Mouse (Mus musculus): ENCODE measurements around the gene Minos1. TPM values are rescaled to one million over a fixed set of nuclear protein-coding genes. Genes with fewer than 3 reads are reported as not detected.
A peak's percentile ranks its signal among the peaks of the same experiment; 100 is the strongest.

The Minos1 gene
- polyA plus RNA-seq, 1 experiment = 16.7 TPM

DNA sequence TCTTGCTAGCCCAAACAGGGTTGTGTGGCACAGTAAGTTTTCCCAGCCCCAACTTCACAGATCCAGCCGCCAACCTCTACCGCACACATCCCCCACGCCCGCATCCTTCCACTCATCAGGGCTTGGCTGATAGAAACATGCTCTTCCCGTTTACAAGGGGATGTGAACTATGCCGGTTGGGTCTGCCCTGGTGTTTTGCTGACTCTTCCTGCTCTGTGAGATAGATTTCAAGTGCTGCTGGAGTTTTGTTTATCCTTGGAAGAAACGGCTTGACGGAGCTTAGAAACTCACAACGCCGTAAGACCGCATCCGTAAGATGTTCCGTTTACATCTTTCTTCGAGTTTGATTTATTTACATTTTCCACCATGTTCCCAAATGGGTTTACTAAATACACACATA, 27.4 kb upstream of the Minos1 start:
- no peak for TF ChIP-seq GATA1 (IDR thresholded peaks at IDR 0.05; ENCODE audit: low read length)

DNA sequence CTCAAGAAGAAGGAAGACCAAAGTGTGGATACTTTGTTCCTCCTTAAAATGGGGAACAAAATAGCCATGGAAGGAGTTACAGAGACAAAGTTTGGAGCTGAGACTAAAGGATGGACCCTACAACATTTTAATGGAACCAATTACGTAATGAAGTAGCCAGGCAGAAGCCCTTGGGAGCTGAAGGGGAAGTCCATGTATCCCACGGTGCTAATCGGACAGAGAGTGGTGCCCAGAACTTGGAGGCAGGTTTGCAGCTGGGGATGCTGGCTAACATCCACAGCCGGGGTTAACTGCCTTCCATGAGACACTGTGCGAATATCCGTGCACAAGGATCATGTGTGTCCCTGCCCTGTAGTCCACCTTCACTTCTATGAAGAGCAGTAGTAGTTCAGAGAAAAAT, 25.6 kb upstream of the Minos1 start:
- no peak for TF ChIP-seq GATA1 (IDR thresholded peaks at IDR 0.05; ENCODE audit: low read length)

DNA sequence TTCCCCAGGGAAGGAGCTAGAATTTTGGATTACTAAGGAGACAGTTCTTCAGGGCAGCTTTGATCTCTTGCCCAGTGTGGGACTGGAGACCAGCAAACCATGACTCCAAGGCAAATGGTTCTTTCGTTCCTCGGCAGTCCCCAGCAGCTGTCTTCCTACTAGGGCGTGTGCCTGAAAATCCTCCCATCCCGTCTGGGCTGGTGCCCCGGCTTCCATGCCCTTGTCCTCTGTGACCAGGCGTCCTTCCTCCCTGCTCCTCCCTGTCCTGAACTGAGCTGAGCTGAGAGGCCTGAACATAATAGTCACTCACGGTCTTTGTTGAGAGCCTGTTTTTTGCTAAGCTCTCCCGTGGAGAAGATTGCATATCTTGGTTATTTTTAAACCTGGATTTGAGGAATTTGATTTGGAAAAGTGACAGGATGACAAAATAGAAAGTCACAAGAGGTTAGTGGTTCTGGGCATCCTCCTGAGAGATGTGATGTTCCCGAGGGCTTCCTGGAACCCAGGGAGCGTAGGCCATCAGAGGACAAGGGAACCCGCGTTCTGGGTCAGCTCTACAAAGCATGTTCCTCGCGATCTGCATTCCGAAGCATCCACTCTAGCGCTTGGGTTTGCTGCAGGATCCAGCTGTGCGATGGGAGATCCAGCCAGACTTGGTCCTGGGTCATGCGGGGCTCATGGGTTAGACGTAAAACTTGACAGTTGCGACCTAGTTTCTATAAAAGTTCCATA, 23.8 kb upstream of the Minos1 start:
- no peak for TF ChIP-seq GATA1 (IDR thresholded peaks at IDR 0.05; ENCODE audit: low read length)

DNA sequence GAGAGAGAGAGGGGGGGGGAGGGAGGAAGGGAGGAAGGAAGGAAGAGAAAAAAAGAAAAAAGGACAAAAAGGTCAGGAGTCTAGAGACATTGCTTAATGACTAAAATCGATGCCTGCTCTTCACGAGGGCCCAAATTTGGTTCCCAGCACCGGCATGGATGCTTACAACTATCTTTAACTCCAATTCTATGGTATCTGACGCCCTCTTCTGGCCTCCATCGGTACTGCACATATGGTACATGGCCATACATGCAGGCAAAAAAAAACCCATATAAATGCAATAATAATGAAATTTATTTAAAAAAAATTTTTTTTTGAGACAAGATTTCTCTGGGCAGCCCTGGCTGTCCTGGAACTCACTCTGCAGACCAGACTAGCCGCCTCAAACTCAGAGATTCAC, 20.5 kb upstream of the Minos1 start:
- TF ChIP-seq GATA1 (IDR thresholded peaks at IDR 0.05; ENCODE audit: low read length) = no peak

DNA sequence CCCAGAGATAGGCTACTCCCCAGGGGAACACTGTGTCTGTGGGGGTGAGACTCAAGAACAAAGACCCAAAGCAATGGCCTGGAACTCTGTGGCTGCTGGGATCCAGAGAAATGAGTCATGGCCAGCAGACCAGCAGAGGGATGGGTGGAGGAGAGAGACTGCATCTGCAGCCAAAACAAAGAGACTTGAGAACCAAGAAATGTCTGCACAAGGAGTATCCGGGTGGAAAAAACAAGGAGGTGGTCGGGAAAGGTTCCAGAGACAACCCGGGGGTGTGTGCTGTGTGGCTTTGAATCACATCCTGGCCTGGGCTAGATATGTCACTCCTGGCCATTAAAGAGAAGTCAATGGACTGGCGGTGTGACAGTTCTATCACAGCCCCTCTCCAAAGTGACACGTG, 15.8 kb upstream of the Minos1 start:
- no peak for TF ChIP-seq GATA1 (IDR thresholded peaks at IDR 0.05; ENCODE audit: low read length)

DNA sequence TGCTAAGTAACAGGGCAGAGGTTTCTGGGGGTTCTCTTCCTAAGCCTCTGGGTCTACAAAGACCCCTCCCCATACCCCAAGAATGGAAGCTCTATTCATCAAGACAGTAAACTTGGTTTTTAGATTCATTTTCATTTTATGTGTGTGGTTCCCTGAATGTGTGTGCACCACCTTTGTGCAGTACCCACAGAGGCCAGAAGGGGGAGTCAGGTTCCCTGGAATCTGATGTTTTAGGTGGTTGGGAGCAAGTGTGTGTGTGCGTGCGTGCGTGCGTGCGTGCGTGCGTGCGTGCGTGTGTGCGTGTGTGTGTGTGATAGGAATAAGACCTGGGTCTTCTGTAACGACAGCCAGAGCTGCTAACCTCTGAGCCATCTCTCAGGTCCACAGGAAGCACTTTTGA, 14.2 kb upstream of the Minos1 start:
- no peak for TF ChIP-seq GATA1 (IDR thresholded peaks at IDR 0.05; ENCODE audit: low read length)

DNA sequence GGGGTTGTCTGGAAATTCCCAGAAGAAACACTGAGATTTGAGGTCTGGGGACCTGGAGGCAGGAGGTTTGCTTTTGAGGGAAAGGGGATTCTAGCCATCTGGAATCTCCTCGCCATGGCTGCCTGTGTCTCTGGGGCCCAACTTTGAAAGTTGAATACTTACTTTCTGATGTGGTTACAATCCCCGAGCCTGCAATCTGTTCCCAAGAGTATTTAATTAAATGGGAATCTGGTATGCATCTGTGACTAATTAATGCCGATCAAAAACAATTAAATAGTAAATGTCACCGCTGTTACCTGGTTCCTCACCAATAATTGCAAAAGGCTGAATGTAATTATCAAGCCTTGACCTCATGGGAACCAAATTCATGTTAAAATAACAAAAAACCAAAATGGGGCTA, 13.7 kb upstream of the Minos1 start:
- no peak for TF ChIP-seq GATA1 (IDR thresholded peaks at IDR 0.05; ENCODE audit: low read length)

DNA sequence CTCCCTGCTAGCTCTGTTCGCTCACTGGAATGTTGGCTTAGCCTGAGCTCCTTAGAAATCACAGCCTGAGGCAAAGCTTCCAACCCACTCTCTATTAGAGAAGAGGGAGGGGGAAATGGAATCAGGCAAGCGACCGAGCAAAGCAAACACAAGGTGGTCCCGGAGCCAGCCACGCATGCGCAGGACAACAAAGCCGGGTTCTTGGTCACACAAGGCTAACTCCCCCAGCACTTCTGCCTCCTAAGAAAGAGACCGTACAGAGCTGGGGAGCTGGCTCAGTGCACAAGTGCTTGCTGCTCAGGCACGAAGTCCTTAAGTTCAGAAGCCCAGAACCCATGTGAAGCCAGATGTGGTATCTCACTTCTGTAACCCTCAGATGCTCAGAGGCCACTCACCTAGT, 12.1 kb upstream of the Minos1 start:
- TF ChIP-seq GATA1 (IDR thresholded peaks at IDR 0.05; ENCODE audit: low read length) = no peak

DNA sequence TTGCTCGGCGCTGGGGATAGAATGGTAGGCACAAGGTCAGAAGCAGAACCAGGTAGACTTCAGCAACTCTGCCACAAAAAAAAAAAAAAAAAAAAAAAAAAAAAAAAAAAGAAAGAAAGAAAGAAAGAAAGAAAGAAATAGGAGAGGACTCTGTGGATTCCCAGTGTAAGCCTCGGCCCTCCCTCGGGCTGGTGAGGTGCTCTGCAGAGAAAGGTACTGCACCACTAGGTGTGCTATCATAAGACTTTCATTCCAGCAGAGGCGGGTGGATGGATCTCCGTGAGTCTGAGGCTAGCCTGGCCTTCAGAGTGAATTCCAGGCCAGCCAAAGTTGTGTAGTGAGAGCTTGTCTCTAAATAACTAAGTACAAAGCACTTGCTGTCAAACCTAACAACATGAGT, 10.9 kb upstream of the Minos1 start:
- no peak for TF ChIP-seq GATA1 (IDR thresholded peaks at IDR 0.05; ENCODE audit: low read length)

DNA sequence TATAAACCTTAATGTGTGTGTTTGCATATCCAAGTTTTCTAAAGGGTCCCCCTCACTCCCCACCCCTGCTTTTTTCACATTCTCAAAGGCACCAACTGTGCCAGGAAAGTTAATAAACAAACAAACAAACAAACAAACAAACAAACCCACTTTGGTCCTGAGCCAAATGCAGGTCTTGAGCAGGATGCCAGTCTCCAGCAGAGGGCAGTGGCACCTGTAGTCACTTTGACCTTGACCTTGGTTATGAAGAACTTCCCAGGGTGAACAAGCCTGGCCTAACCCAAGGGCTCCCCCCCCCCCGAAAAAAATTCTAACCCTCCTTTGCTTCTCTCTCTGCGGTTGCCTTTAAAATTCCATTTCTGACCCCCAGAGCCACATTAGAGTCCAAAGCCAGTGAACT, 9.4 kb upstream of the Minos1 start:
- TF ChIP-seq GATA1 (IDR thresholded peaks at IDR 0.05; ENCODE audit: low read length) = no peak

DNA sequence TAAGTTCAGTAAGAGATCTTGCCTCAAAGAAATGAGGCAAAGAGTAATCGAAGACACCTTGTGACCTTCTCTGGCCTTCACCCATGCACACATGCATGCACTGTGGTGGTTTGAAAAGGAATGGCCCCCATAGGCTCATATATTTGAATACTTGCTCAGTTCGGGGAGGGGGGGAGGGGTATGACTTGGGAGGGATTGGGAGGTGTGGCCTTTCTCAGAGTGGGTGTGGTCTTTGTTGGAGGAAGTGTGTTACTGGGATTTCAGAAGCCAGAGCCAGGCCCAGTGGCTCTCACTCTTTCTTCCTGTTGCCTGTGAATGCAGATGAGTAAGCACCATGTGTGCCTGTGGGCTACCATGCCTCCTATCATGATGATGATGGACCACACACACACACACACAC, 5.1 kb upstream of the Minos1 start:
- TF ChIP-seq GATA1 (IDR thresholded peaks at IDR 0.05; ENCODE audit: low read length) = no peak

DNA sequence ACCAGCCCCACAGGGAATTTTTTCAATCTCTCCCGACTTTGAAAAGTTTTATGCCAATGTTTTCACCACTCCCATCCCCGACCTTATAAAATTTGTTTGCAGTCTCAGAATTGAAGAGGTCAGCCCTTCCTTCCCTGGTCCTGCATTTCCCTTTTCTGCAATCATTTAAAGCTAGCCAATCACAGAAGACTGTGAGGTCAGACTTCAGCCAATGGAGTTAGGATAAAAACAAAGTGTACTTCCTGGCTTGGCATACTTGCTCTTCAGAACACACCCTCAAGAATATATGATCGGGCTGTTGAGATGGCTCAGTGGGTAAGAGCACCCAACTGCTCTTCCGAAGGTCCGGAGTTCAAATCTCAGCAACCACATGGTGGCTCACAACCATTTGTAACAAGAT, 2.2 kb upstream of the Minos1 start:
- TF ChIP-seq GATA1 (IDR thresholded peaks at IDR 0.05; ENCODE audit: low read length) = no peak

DNA sequence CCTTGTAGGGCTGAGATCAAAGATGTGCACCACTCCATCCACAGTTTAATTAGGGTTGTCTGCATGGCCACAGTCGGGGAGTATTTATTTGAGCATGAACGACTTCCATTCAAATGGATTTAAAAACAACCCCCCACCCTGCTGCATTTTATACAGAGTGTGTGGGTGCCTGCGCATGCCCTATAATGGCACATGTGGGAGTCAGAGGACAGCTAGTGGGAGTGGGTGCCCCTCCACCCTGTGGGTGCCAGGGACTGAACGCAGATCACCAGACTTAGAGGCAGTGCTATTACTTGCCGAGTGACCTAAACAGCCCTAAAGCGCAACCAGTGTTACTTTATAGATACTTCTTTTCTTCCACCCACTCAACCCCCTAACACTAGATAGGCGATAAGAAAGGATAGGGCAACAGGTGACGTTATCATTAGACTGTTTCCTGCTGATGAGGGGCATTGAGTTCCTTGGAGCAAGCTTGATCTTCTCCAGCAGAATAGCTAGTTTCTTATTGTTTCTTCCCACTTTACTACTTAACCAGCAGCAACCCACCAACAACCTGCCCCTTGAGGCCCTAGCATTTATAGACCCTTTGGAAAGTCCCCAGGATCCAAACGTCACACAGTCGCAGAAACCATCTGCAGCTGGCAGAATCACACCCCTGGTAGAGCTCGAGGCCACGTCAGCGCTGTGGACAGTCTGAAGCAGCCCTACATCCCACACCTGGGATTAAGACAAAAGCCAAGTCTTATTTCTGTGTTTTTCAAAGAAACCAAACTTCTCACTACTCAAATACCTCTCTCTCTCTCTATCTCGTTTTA, 1.2 kb upstream of the Minos1 start:
- peak; percentile 90 for TF ChIP-seq GATA1 (IDR thresholded peaks at IDR 0.05; ENCODE audit: low read length)

DNA sequence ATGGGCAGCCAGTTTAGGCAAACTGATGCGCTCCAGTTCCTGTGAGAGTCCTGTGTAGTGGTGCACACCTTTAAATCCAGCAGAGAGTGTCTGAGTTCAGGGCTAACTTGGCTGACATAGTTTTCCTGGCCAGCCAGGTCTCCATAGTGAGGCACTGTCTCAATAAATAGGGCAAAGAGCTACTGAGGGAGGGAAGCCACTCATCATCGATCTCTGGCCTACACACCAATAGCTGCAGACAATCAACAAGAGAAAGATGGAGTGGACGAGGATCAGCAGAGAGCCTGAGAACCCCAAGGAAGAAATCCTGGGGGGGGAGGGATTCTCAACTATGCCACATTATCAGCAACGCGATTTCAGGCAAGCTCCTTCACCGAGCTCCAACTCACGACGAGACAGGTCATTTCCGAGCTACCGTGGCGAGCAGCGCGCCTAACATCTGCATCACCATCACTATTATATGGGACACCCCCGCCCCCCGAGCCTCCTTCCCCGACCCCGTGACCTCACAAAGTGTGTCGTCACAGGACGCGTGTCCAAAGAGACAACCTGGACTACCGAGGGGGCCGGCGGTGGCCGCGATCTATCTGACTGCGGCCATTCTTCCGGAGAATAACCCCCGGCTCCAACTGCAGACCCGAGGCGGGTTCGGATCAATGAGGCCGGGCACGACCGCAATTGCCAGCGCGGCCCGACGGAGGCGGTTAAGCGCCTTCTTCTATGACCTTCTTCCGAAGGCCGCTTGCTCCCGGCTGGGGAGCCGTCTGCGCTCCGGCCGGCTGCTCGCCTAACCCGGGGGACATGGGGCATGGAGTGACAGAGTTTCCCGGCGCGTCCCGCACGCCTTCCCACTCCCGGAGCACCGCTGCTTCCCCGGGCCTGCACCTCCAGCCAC, 860 bp downstream of the Minos1 start:
- no peak for TF ChIP-seq GATA1 (IDR thresholded peaks at IDR 0.05; ENCODE audit: low read length)

DNA sequence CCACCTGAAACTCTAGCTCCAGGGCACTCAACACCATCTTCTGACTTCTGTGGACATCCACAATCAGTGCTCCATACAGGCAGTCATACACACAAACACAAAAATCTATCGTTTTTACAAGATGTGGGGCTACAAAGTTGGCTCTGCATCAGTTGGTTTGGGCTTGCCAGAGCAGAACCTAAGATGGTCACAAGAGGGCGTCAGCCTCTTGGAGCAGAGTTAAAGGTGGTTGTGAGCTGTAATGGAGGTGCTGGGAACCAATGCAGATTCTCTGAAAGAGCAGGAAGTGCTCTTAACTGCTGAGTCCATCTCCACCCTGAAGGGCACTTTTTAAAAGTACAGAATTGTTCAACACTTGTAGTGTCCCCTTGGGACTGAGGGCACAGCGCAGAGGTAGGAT, 4.4 kb downstream of the Minos1 start:
- no peak for TF ChIP-seq GATA1 (IDR thresholded peaks at IDR 0.05; ENCODE audit: low read length)

DNA sequence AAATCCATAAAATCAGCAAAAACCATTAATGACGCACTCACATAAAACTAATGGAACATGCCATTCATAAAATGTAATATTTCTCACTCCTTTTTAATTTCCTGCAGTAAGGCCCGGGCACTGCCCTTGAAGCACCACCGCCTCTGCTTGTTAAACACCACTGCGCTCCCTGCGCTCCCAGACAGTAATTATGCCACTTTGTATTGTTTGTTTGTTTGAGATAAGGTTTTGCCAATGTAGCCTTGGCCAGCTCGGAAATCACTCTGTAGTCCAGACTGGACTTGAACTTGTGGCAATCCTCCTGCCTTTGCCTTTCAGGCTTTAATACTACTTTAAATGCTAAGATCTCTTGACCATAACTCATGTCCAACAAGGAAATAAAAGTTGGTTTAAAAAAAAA, 6.0 kb downstream of the Minos1 start:
- TF ChIP-seq GATA1 (IDR thresholded peaks at IDR 0.05; ENCODE audit: low read length) = no peak

All from G1E-ER4 (cell line).